Mouse (Mus musculus) hindbrain, embryonic 13.5 days (tissue): ENCODE results near the gene Fcgr4. TPM values are rescaled to one million over a fixed set of nuclear protein-coding genes. Genes with fewer than 3 reads are reported as not detected.
"Not testable (repeated sequence)": the region's sequence is repeated elsewhere in the genome, so short reads cannot be mapped to it uniquely, and the experiment has no call there.

Experiments
- ATAC-seq: fragments of 200-750 bp; cut with Nextera tagmentation; 2 replicates; pipeline ENCODE4 v1.8.0; 2017; ENCODE audit warnings: moderate TSS enrichment; ENCODE audit not compliant: low FRiP score
- H3K27ac ChIP-seq: fragments of 300-500 bp; sonication (generic); 2 replicates; pipeline ENCODE4 v1.5.1; 2015; ENCODE audit warnings: inconsistent platforms, mild to moderate bottlenecking, moderate library complexity
- H3K27me3 ChIP-seq: fragments of 300-500 bp; sonication (generic); 2 replicates; pipeline ENCODE4 v1.6.1; 2015; ENCODE audit warnings: mild to moderate bottlenecking, inconsistent platforms
- H3K36me3 ChIP-seq: fragments of 300-500 bp; sonication (generic); 2 replicates; pipeline ENCODE4 v1.6.1; 2015; ENCODE audit warnings: mild to moderate bottlenecking, inconsistent platforms
- H3K4me1 ChIP-seq: fragments of 300-500 bp; sonication (generic); replicated peaks from 2 replicates; pipeline ENCODE4 v1.6.1; 2015; ENCODE audit warnings: inconsistent platforms
- H3K4me2 ChIP-seq: fragments of 300-500 bp; sonication (generic); 2 replicates; pipeline ENCODE4 v1.6.1; 2015; ENCODE audit warnings: inconsistent platforms, mild to moderate bottlenecking, moderate library complexity
- H3K4me3 ChIP-seq: fragments of 300-500 bp; sonication (generic); 2 replicates; pipeline ENCODE4 v1.5.1; 2015; ENCODE audit warnings: mild to moderate bottlenecking, inconsistent platforms
- H3K9ac ChIP-seq: fragments of 300-500 bp; sonication (generic); 2 replicates; pipeline ENCODE4 v1.6.1; 2015; ENCODE audit warnings: mild to moderate bottlenecking, inconsistent platforms
- H3K9me3 ChIP-seq: fragments of 300-500 bp; sonication (generic); 2 replicates; pipeline ENCODE4 v1.6.1; 2016; ENCODE audit warnings: inconsistent platforms
- WGBS: fragments of 180-500 bp; shearing (Covaris S2); methylation state at CpG from one replicate; pipeline ENCODE4 v1.1.7; 2015; 5-methylcytosine and 5-hydroxymethylcytosine counted together
- polyA plus RNA-seq: library from polyadenylated mRNA; unstranded; fragments of >200 nt; fragmentation: Nextera tagmentation; extraction: Ambion mirVana; gene quantifications from 2 replicates; pipeline ENCODE4 v1.2.1, GENCODE M21; 2015

Gene Fcgr4
- polyA plus RNA-seq = 0.31 TPM in 2 replicates

GRCm38 (mm10) chr1:171018737-171019136 lies at the start of gene Fcgr4:
Gene Fcgr4 (plus strand): TSS chr1:171018920.
- H3K27me3 ChIP-seq = no peaks in the 10 kb centered on the region
- no peak within 1 kb of the TSS for H3K4me3 ChIP-seq
- no peak for ATAC-seq
- no peak within 1 kb of the TSS for H3K9ac ChIP-seq
- 90% methylated on average over 2 of the region's 2 CpGs for WGBS
- H3K4me1 ChIP-seq = no peaks in the 10 kb centered on the region
- no peaks in the 10 kb centered on the region for H3K36me3 ChIP-seq
- H3K4me2 ChIP-seq = no peak within 1 kb of the TSS
- no peak within 1 kb of the TSS for H3K27ac ChIP-seq
- H3K9me3 ChIP-seq = no peaks in the 10 kb centered on the region

GRCm38 (mm10) chr1:170972494-170972893 lies 46.2 kb upstream of the Fcgr4 start:
- Histone ChIP-seq H3K27ac (no peak overlapping the region), H3K27me3 (no peaks in the 10 kb centered on the region), H3K4me1 (no peaks in the 10 kb centered on the region), H3K36me3 (no peaks in the 10 kb centered on the region), H3K9ac (no peak overlapping the region), H3K4me3 (no peak overlapping the region), H3K4me2 (no peak overlapping the region), H3K9me3 (no peaks in the 10 kb centered on the region)
- 87% methylated on average over 6 of the region's 6 CpGs for WGBS
- ATAC-seq = no peak

DNA sequence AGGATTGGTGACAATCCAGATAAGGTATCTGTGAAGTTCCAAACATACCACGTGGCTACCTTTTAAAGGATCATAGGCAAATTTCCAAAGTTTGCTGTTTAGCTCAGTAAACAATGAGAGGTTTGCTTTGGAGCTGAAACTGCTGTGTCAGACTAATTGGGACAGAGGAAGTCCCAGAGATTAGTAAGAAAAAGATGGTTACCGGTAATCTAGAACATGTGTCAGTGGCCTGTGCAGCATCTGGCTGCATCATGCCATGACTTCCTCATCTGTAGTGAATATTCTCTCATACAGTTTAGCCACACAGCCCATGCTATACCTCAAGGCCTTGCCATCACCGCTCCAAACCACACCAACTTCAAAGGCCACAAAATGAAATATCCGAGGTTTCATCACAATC lies 45.8 kb upstream of the Fcgr4 start:
- Histone ChIP-seq H3K9ac (no peak overlapping the region), H3K4me3 (no peak overlapping the region), H3K4me1 (no peaks in the 10 kb centered on the region), H3K4me2 (no peak overlapping the region), H3K9me3 (no peaks in the 10 kb centered on the region), H3K36me3 (no peaks in the 10 kb centered on the region), H3K27ac (no peak overlapping the region), H3K27me3 (no peaks in the 10 kb centered on the region)
- 90% methylated on average over 4 of the region's 4 CpGs for WGBS
- ATAC-seq = no peak

DNA sequence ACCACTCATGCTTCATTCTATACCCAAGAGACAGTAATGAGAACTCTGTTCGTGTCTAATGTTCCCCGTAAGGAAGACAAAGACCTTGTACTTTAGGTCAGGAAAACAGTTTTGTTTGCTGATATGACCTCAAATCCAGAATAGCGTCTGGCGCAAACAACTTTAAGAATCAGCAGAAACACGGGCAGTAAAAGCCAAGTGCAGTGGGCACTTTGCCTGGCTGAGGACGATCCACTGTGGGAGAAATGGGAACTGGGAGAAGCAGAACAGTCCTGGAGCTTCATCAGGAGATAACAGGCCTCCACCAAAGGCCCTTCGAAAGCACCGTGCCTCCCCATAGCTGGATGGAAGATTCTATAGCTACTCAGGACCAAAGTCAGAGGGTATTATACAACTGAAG lies 44.5 kb upstream of the Fcgr4 start:
- H3K27ac ChIP-seq = no peak overlapping the region
- no peaks in the 10 kb centered on the region for H3K36me3 ChIP-seq
- H3K4me2 ChIP-seq = no peak overlapping the region
- no peak overlapping the region for H3K4me3 ChIP-seq
- H3K4me1 ChIP-seq = no peaks in the 10 kb centered on the region
- H3K9me3 ChIP-seq = no peaks in the 10 kb centered on the region
- no peak for ATAC-seq
- no peaks in the 10 kb centered on the region for H3K27me3 ChIP-seq
- 92% methylated on average over 8 of the region's 8 CpGs for WGBS
- no peak overlapping the region for H3K9ac ChIP-seq

GRCm38 (mm10) chr1:170974736-170975135 lies 44.0 kb upstream of the Fcgr4 start:
- 98% methylated on average over 2 of the region's 2 CpGs for WGBS
- Histone ChIP-seq H3K36me3 (no peaks in the 10 kb centered on the region), H3K27ac (no peak overlapping the region), H3K4me1 (no peaks in the 10 kb centered on the region), H3K9me3 (no peaks in the 10 kb centered on the region), H3K27me3 (no peaks in the 10 kb centered on the region), H3K4me2 (no peak overlapping the region), H3K4me3 (no peak overlapping the region), H3K9ac (no peak overlapping the region)
- no peak for ATAC-seq

DNA sequence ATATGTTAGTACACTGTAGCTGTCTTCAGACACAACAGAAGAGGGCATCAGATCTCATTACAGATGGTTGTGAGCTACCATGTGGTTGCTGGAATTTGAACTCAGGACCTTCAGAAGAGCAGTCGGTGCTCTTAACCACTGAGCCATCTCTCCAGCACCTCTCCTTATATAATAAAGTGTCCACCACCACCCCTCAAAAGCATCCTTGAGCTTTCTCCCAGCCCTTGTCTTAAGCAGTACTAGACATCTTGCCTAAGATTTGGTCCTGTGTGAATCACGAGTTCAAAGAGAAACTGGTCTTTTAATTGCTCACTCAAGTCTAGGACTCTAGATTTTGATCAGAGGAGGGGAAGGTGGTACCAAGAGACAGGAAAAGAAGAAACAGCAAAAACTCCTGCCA lies 43.4 kb upstream of the Fcgr4 start:
- not testable (repeated sequence) for ATAC-seq, H3K4me2 ChIP-seq, H3K4me3 ChIP-seq, H3K4me1 ChIP-seq, H3K36me3 ChIP-seq, H3K27ac ChIP-seq, H3K9ac ChIP-seq, H3K9me3 ChIP-seq, H3K27me3 ChIP-seq
- 83% methylated on average over 2 of the region's 2 CpGs for WGBS

- Histone ChIP-seq H3K9ac (no peak overlapping the region), H3K4me1 (no peaks in the 10 kb centered on the region), H3K4me2 (no peak overlapping the region), H3K27ac (no peak overlapping the region), H3K9me3 (no peaks in the 10 kb centered on the region), H3K36me3 (no peaks in the 10 kb centered on the region), H3K4me3 (no peak overlapping the region), H3K27me3 (no peaks in the 10 kb centered on the region)
- ATAC-seq = no peak
- 71% methylated on average over 7 of the region's 7 CpGs for WGBS
Observed at GRCm38 (mm10) chr1:170975751-170976161, 43.0 kb upstream of the Fcgr4 start.

GRCm38 (mm10) chr1:170976447-170976846 lies 42.3 kb upstream of the Fcgr4 start, which contains the start of gene Fcgr2b:
Gene Fcgr2b (minus strand): TSS chr1:170976547.
- Histone ChIP-seq H3K4me1 (no peaks in the 10 kb centered on the region), H3K9me3 (no peaks in the 10 kb centered on the region), H3K27ac (no peak within 1 kb of the TSS), H3K27me3 (no peaks in the 10 kb centered on the region), H3K4me3 (no peak within 1 kb of the TSS), H3K9ac (no peak within 1 kb of the TSS), H3K4me2 (no peak within 1 kb of the TSS), H3K36me3 (no peaks in the 10 kb centered on the region)
- WGBS = 95% methylated on average over 5 of the region's 5 CpGs
- ATAC-seq = no peak

DNA sequence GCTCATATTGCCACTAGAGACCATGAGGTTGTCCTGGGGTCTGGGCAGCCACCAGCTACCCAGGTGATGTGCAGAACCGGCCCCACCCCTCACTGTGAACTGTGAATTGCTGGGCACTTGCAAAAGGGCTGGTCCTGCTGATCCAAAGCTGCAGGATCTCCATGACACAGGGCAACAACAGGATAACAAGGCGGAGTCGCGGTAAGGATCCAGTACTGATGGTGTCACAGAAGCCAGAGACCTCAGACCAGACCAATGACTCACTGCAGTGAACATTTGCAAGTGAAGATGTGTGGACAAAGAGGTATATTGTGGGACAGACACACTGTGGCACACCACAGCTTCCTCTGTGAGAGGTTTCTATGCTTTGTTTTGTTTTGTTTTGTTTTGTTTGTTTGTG lies 40.1 kb upstream of the Fcgr4 start:
- H3K9ac ChIP-seq = no peak overlapping the region
- H3K36me3 ChIP-seq = no peaks in the 10 kb centered on the region
- no peak overlapping the region for H3K27ac ChIP-seq
- no peaks in the 10 kb centered on the region for H3K27me3 ChIP-seq
- ATAC-seq = no peak
- no peaks in the 10 kb centered on the region for H3K4me1 ChIP-seq
- no peaks in the 10 kb centered on the region for H3K9me3 ChIP-seq
- WGBS = 83% methylated on average over 4 of the region's 4 CpGs
- H3K4me3 ChIP-seq = no peak overlapping the region
- H3K4me2 ChIP-seq = no peak overlapping the region

- ATAC-seq, H3K36me3 ChIP-seq, H3K4me2 ChIP-seq, H3K4me1 ChIP-seq, H3K9me3 ChIP-seq, H3K27me3 ChIP-seq, H3K9ac ChIP-seq, H3K4me3 ChIP-seq, H3K27ac ChIP-seq: not testable (repeated sequence)
- 89% methylated on average over 1 of the region's 1 CpGs for WGBS
Observed at GRCm38 (mm10) chr1:170981679-170982078, 37.0 kb upstream of the Fcgr4 start.

GRCm38 (mm10) chr1:170982301-170982700 lies 36.4 kb upstream of the Fcgr4 start:
- WGBS = 75% methylated on average over 2 of the region's 2 CpGs
- Histone ChIP-seq H3K4me1 (no peaks in the 10 kb centered on the region), H3K9ac (no peak overlapping the region), H3K4me3 (no peak overlapping the region), H3K27me3 (no peaks in the 10 kb centered on the region), H3K27ac (no peak overlapping the region), H3K36me3 (no peaks in the 10 kb centered on the region), H3K9me3 (no peaks in the 10 kb centered on the region), H3K4me2 (no peak overlapping the region)
- ATAC-seq = no peak

DNA sequence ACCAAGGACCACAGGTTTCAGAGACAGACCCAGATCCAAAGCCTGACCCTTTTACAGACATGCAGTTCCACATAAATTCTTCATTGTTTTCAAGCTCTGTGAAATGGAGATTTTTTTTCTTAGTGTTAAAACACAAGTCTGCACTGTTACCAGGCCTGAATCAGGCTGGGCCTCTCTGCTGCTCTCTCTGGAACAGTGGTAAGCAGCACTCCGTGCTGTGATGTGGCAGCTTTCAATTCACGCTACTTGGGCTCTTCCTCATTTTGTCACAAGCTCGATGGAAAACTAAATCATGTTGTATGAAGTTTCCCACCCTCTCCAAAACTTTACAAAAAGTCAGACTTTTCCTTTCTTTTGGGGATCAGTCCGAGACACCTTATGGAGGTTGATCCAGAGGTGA lies 35.7 kb upstream of the Fcgr4 start:
- Histone ChIP-seq H3K9me3 (no peaks in the 10 kb centered on the region), H3K27ac (no peak overlapping the region), H3K4me1 (no peaks in the 10 kb centered on the region), H3K36me3 (no peaks in the 10 kb centered on the region), H3K27me3 (no peaks in the 10 kb centered on the region), H3K4me2 (no peak overlapping the region), H3K9ac (no peak overlapping the region), H3K4me3 (no peak overlapping the region)
- 89% methylated on average over 4 of the region's 4 CpGs for WGBS
- ATAC-seq = no peak

DNA sequence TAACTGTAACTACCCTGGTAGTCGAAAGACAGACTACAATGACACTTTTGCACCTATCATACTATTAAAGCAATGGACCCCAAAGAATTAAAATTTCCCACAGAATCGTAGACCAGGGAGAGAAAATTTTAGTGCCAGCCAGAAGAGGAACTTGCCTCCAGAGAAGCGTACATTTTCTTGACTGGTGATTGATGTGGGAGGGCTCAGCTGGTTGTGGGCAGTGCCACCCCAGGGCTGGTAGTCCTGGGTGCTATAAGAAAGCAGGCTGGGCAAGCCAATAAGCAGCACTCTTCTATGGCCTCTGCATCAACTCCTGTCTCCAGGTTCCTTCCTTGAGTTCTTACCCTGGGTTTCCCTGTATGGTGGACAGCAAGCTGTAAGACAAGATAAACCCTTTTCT lies 33.6 kb upstream of the Fcgr4 start:
- H3K27ac ChIP-seq = no peak overlapping the region
- H3K4me1 ChIP-seq = no peaks in the 10 kb centered on the region
- H3K27me3 ChIP-seq = no peaks in the 10 kb centered on the region
- H3K9me3 ChIP-seq = no peaks in the 10 kb centered on the region
- 83% methylated on average over 3 of the region's 3 CpGs for WGBS
- no peak overlapping the region for H3K9ac ChIP-seq
- ATAC-seq = no peak
- no peaks in the 10 kb centered on the region for H3K36me3 ChIP-seq
- H3K4me2 ChIP-seq = no peak overlapping the region
- no peak overlapping the region for H3K4me3 ChIP-seq

DNA sequence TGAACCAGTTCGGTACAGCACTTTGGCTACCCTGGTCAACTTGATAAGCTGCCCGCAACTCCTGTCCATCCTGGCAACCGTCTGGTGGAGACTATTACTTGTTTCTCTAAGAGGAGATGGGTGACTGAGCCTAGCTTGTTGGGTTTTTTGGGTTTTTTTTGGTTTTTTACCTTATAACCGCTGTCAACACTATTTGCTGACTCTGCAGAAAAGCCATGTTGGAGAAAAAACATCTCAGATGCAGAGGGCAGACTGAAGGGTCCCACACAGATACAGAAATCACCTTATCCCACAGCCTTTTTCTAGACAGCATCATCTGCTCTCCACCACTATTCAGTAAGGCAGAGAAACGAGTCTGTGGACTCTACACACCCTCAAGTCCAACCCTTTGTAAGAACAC lies 32.9 kb upstream of the Fcgr4 start:
- Histone ChIP-seq H3K4me3 (no peak overlapping the region), H3K4me1 (no peaks in the 10 kb centered on the region), H3K4me2 (no peak overlapping the region), H3K36me3 (no peaks in the 10 kb centered on the region), H3K9me3 (no peaks in the 10 kb centered on the region), H3K9ac (no peak overlapping the region), H3K27ac (no peak overlapping the region), H3K27me3 (no peaks in the 10 kb centered on the region)
- 86% methylated on average over 5 of the region's 5 CpGs for WGBS
- no peak for ATAC-seq
